Mouse (Mus musculus) inflammation-experienced regulatory T-cells, adult 6 months (primary cell): Measurements from ENCODE around the gene Bhlhe41. TPM values are rescaled to one million over a fixed set of nuclear protein-coding genes. Genes with fewer than 3 reads are reported as not detected.

Source experiments
- ATAC-seq: one replicate; pipeline ENCODE4 v1.8.0; 2017
- polyA plus RNA-seq, 3 experiments: library from polyadenylated mRNA; unstranded; fragments of 100-300 nt; shearing (Covaris generic); gene quantifications; one replicate each; pipeline ENCODE4 v1.2.1; 2017

The Bhlhe41 gene
- polyA plus RNA-seq, 3 experiments from 2014 or later, result 0.11 to 0.44 (median 0.35) TPM

GRCm38 (mm10) chr6:145870991-145871390 is 5.6 kb upstream of the Bhlhe41 start:
- ATAC-seq, result no peak

- no peak for ATAC-seq
Observed at GRCm38 (mm10) chr6:145867111-145867510, 1.8 kb upstream of the Bhlhe41 start.

- ATAC-seq, result peak; percentile 35
Observed at GRCm38 (mm10) chr6:145865886-145866851, 811 bp upstream of the Bhlhe41 start.

GRCm38 (mm10) chr6:145864171-145864570 is 1.2 kb downstream of the Bhlhe41 start:
- ATAC-seq, result no peak

- peak; percentile 12 for ATAC-seq
Observed at GRCm38 (mm10) chr6:145863065-145863971, 2.0 kb downstream of the Bhlhe41 start.

GRCm38 (mm10) chr6:145862739-145863064 is 2.7 kb downstream of the Bhlhe41 start:
- no peak for ATAC-seq

- ATAC-seq, result no peak
Observed at GRCm38 (mm10) chr6:145862321-145862720, 3.0 kb downstream of the Bhlhe41 start.

- ATAC-seq, result no peak
Observed at GRCm38 (mm10) chr6:145861462-145862227, 3.7 kb downstream of the Bhlhe41 start.

- ATAC-seq, result peak; percentile 37
Observed at GRCm38 (mm10) chr6:145860350-145860749, 5.0 kb downstream of the Bhlhe41 start.

- ATAC-seq, result no peak
Observed at GRCm38 (mm10) chr6:145858414-145858813, 6.9 kb downstream of the Bhlhe41 start.

GRCm38 (mm10) chr6:145857428-145857827 is 7.9 kb downstream of the Bhlhe41 start:
- ATAC-seq, result no peak

GRCm38 (mm10) chr6:145855720-145856551 is 9.4 kb downstream of the Bhlhe41 start:
- ATAC-seq, result peak; percentile 67

- ATAC-seq, result no peak
Observed at GRCm38 (mm10) chr6:145854756-145855155, 10.6 kb downstream of the Bhlhe41 start.

GRCm38 (mm10) chr6:145853356-145854079 is 11.8 kb downstream of the Bhlhe41 start:
- no peak for ATAC-seq

- ATAC-seq, result peak; percentile 26
Observed at GRCm38 (mm10) chr6:145852708-145853107, 12.7 kb downstream of the Bhlhe41 start.

GRCm38 (mm10) chr6:145851956-145852355 is 13.4 kb downstream of the Bhlhe41 start:
- no peak for ATAC-seq

GRCm38 (mm10) chr6:145850789-145851188 is 14.6 kb downstream of the Bhlhe41 start:
- no peak for ATAC-seq

- ATAC-seq, result no peak
Observed at GRCm38 (mm10) chr6:145847661-145848060, 17.7 kb downstream of the Bhlhe41 start.

- ATAC-seq, result no peak
Observed at GRCm38 (mm10) chr6:145846948-145847347, 18.4 kb downstream of the Bhlhe41 start.

GRCm38 (mm10) chr6:145846076-145846475 is 19.3 kb downstream of the Bhlhe41 start:
- ATAC-seq, result no peak

GRCm38 (mm10) chr6:145845611-145846010 is 19.7 kb downstream of the Bhlhe41 start:
- ATAC-seq, result no peak
